In genomic region chr7:109289106-109289505, GRCm38 (mm10) we compare ENCODE assay signal across 21 mouse cellular contexts.
"Had no signal": no experiment of that assay in that cellular context is flagged by ENCODE, and none has a peak within 500 bp of the region (broad histone marks: within the 10 kb centered on the region; RNA-seq: fewer than 3 reads in every experiment).

No protein-coding gene starts in this region.

- DNase-seq: lung, adult 18-20 months; lung, embryonic 14.5 days; lung, postnatal 10 days; midbrain, embryonic 14.5 days; retina, postnatal 1 day; right cerebral cortex, adult 18-20 months; right cerebral cortex, postnatal 25 days; right cerebral cortex, postnatal 4 days; thymus, adult 2 months; thymus, postnatal 25 days; thymus, postnatal 4 days had no signal

- ATAC-seq: midbrain, embryonic 16.5 days had no signal

- H3K9me3 ChIP-seq: megakaryocyte, embryonic 14.5 days; midbrain, embryonic 10.5 days; midbrain, embryonic 12.5 days; neural tube, embryonic 13.5 days; neural tube, embryonic 15.5 days; stomach, embryonic 15.5 days had no signal

- H3K36me3 ChIP-seq: midbrain, embryonic 10.5 days; midbrain, embryonic 12.5 days; neural tube, embryonic 13.5 days; neural tube, embryonic 15.5 days; stomach, embryonic 15.5 days had no signal

- H3K4me2 ChIP-seq: lung, embryonic 14.5 days; midbrain, embryonic 12.5 days; neural tube, embryonic 13.5 days; neural tube, embryonic 15.5 days; stomach, embryonic 15.5 days had no signal

- H3K4me1 ChIP-seq: megakaryocyte, embryonic 14.5 days; midbrain, embryonic 12.5 days; neural tube, embryonic 13.5 days; neural tube, embryonic 15.5 days; stomach, embryonic 15.5 days had no signal

- H3K4me3 ChIP-seq: megakaryocyte, embryonic 14.5 days; midbrain, embryonic 10.5 days; midbrain, embryonic 12.5 days; myocyte; neural tube, embryonic 13.5 days; neural tube, embryonic 15.5 days; stomach, embryonic 15.5 days had no signal

- H3K27me3 ChIP-seq: megakaryocyte, embryonic 14.5 days; midbrain, embryonic 12.5 days; neural tube, embryonic 13.5 days; neural tube, embryonic 15.5 days; stomach, embryonic 15.5 days had no signal

- H3K27ac ChIP-seq: macrophage; midbrain, embryonic 10.5 days; midbrain, embryonic 12.5 days; neural tube, embryonic 13.5 days; neural tube, embryonic 15.5 days; stomach, embryonic 15.5 days; stomach, postnatal 0 days had no signal

- H3K9ac ChIP-seq: lung, embryonic 14.5 days; midbrain, embryonic 12.5 days; neural tube, embryonic 13.5 days; neural tube, embryonic 15.5 days; stomach, embryonic 15.5 days had no signal
